Mouse (Mus musculus): ENCODE measurements around the gene Nbea.

- no peak for TF ChIP-seq ZNF384 (IDR thresholded peaks at IDR 0.05; ENCODE audit: low read depth, low read length)
- no peak for TF ChIP-seq HCFC1 (IDR thresholded peaks at IDR 0.05; ENCODE audit: borderline replicate concordance, insufficient read depth, low read length)
Measured at GRCm38 (mm10) chr3:56116647-56117046, 66.9 kb downstream of the Nbea start.

Data from ES-E14 (cell line).